Mouse (Mus musculus): Measurements from ENCODE around the gene Ppp6r3.

GRCm38 (mm10) chr19:3581326-3581725, 5.8 kb upstream of the Ppp6r3 start:
- peak; percentile 50; the same call in 1 of the 2 replicates for TF ChIP-seq CTCF (IDR thresholded peaks at IDR 0.05; ENCODE audit: control insufficient read depth, insufficient read depth, insufficient replicate concordance, low read depth, low read length)
- no peak for TF ChIP-seq POLR2A (IDR thresholded peaks at IDR 0.05; ENCODE audit: control insufficient read depth, low read depth, low read length)

Measured in testis, adult 2 months (tissue).